Mouse (Mus musculus): ENCODE data around the gene Neurl1a. TPM values are rescaled to one million over a fixed set of nuclear protein-coding genes. Genes with fewer than 3 reads are reported as not detected.

Gene Neurl1a
- total and polyA plus RNA-seq, 3 experiments = 0.03 TPM; not detected in 2

DNA sequence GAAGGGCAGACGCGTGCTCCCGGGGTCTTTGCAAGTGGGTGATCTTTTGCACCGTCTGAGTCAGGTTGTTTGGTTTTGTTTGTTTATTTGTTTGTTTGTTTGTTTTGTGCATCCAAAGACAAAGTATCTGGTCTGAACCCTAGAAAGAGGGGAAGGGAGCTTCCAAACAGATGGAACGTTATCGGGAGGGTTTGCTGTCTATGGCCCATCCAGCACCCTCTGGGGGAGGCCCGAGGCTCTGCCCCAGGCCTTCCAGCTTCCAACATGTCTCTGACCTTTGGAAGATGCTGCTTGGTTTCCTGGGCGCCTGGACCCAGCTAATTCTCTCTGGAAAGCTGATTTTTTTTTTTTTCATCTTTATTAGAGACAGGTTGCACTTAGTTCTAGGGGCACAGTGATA is 1.4 kb downstream of the Neurl1a start:
- no peak overlapping the region for H3K9ac ChIP-seq (ENCODE audit: control insufficient read depth, low read depth, low read length, poor library complexity, severe bottlenecking)
- TF ChIP-seq POLR2AphosphoS2 (IDR thresholded peaks at IDR 0.05; ENCODE audit: low read length) (no peak), SMC3 (IDR thresholded peaks at IDR 0.05; ENCODE audit: low read depth, low read length) (no peak)
- H3K4me1 ChIP-seq (ENCODE audit: control insufficient read depth in 1 of 2, insufficient read depth in 2 of 2, low read length in 2 of 2) = no peaks in the 10 kb centered on the region
- no peaks in the 10 kb centered on the region for H3K79me2 ChIP-seq (ENCODE audit: control insufficient read depth, insufficient read depth, low read length, poor library complexity)
- no peaks in the 10 kb centered on the region for H3K36me3 ChIP-seq (ENCODE audit: control insufficient read depth in 1 of 2, insufficient read depth in 2 of 2, low read length in 2 of 2)
- H3K4me3 ChIP-seq (ENCODE audit: control insufficient read depth in 1 of 2, insufficient read depth in 1 of 2, low read depth in 2 of 2, low read length in 2 of 2) = no peak overlapping the region
- H3K27me3 ChIP-seq (ENCODE audit: control insufficient read depth in 1 of 2, insufficient read depth in 2 of 2, low read length in 2 of 2) = peaks cover 3 to 6% of the 10 kb centered on the region in 2 experiments
- no peak for DNase-seq (ENCODE audit: low read depth, low spot score)
- H3K9me3 ChIP-seq (replicated peaks; ENCODE audit: insufficient read depth, low read length) = no peaks in the 10 kb centered on the region
- no peak overlapping the region for H3K27ac ChIP-seq (ENCODE audit: control insufficient read depth, low read depth, low read length)

DNA sequence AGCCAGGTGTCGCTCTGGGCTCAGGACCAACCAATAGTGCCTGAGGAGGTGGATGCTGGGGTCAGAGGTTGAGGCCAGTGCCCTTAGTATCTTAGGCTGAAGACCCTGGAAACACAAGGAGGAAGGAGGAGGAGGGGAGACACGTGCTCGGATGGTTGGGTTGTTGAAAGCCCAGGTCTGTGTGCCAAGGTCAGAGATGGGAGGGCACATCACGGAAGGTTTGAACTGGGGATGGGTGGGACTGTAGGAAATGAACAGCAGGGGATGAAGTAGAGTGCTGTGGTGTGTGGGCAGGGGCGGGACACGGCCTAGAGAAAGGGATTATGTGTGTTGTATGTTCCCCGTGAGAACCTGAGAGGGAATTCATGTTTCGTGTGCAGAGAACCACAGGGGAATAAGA is 5.6 kb downstream of the Neurl1a start:
- TF ChIP-seq UBTF (IDR thresholded peaks at IDR 0.05; ENCODE audit: borderline replicate concordance, insufficient read depth, low read depth, low read length) = no peak
- no peak for TF ChIP-seq MAX (IDR thresholded peaks at IDR 0.05; ENCODE audit: low read length)
- no peak for TF ChIP-seq TCF12 (IDR thresholded peaks at IDR 0.05; ENCODE audit: low read depth, low read length)
- no peak for TF ChIP-seq CHD1 (IDR thresholded peaks at IDR 0.05; ENCODE audit: low read depth, low read length)
- no peak for TF ChIP-seq MAFK (IDR thresholded peaks at IDR 0.05; ENCODE audit: borderline replicate concordance, low read depth, low read length)
- no peak overlapping the region for H3K27ac ChIP-seq (ENCODE audit: control insufficient read depth, low read depth, low read length)
- no peaks in the 10 kb centered on the region for H3K9me3 ChIP-seq (replicated peaks; ENCODE audit: insufficient read depth, low read length)
- H3K4me3 ChIP-seq (ENCODE audit: control insufficient read depth in 1 of 2, insufficient read depth in 1 of 2, low read depth in 2 of 2, low read length in 2 of 2) = no peak overlapping the region
- H3K9ac ChIP-seq (ENCODE audit: control insufficient read depth, low read depth, low read length, poor library complexity, severe bottlenecking) = no peak overlapping the region
- no peaks in the 10 kb centered on the region for H3K4me1 ChIP-seq (ENCODE audit: control insufficient read depth in 1 of 2, insufficient read depth in 2 of 2, low read length in 2 of 2)
- peaks cover 3 to 10% of the 10 kb centered on the region in 2 experiments for H3K27me3 ChIP-seq (ENCODE audit: control insufficient read depth in 1 of 2, insufficient read depth in 2 of 2, low read length in 2 of 2)
- no peaks in the 10 kb centered on the region for H3K36me3 ChIP-seq (ENCODE audit: control insufficient read depth in 1 of 2, insufficient read depth in 2 of 2, low read length in 2 of 2)
- DNase-seq (ENCODE audit: low read depth, low spot score) = no peak
- H3K79me2 ChIP-seq (ENCODE audit: control insufficient read depth, insufficient read depth, low read length, poor library complexity) = no peaks in the 10 kb centered on the region

DNA sequence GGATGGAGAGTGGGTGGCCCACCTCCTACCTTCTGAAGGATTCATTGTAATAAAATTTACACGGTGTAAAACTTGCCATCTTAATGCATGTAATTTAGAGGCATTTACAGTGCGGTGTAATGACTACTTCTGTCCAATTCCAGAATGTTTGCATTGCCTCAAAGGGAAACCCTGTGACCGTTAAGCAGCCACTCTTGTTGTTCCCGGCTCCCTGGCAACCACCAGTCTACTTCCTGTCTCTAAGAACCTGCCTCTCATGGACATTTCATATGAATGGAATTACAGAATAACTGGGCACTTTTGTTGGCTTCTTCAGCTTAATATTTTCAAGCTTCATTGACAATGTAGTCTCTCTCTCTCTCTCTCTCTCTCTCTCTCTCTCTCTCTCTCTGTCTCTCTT is 6.1 kb downstream of the Neurl1a start:
- peaks cover 3 to 10% of the 10 kb centered on the region in 2 experiments for H3K27me3 ChIP-seq (ENCODE audit: control insufficient read depth in 1 of 2, insufficient read depth in 2 of 2, low read length in 2 of 2)
- no peak for DNase-seq (ENCODE audit: low read depth, low spot score)
- no peaks in the 10 kb centered on the region for H3K4me1 ChIP-seq (ENCODE audit: control insufficient read depth in 1 of 2, insufficient read depth in 2 of 2, low read length in 2 of 2)
- no peak overlapping the region for H3K4me3 ChIP-seq (ENCODE audit: control insufficient read depth in 1 of 2, insufficient read depth in 1 of 2, low read depth in 2 of 2, low read length in 2 of 2)
- H3K79me2 ChIP-seq (ENCODE audit: control insufficient read depth, insufficient read depth, low read length, poor library complexity) = no peaks in the 10 kb centered on the region
- no peaks in the 10 kb centered on the region for H3K36me3 ChIP-seq (ENCODE audit: control insufficient read depth in 1 of 2, insufficient read depth in 2 of 2, low read length in 2 of 2)
- no peak overlapping the region for H3K27ac ChIP-seq (ENCODE audit: control insufficient read depth, low read depth, low read length)
- H3K9me3 ChIP-seq (replicated peaks; ENCODE audit: insufficient read depth, low read length) = no peaks in the 10 kb centered on the region
- no peak overlapping the region for H3K9ac ChIP-seq (ENCODE audit: control insufficient read depth, low read depth, low read length, poor library complexity, severe bottlenecking)
- TF ChIP-seq TBP (IDR thresholded peaks at IDR 0.05; ENCODE audit: low read depth, low read length) (no peak), JUND (IDR thresholded peaks at IDR 0.05; ENCODE audit: low read depth, low read length) (no peak)

All from MEL (cell line).